Mouse (Mus musculus) heart, postnatal 36 days (tissue): ENCODE measurements at regions not wholly inside any gene's neighbourhood (a gene's known extent, or its start where the extent isn't known, plus 50 kb on each side); places are given as distances from the start of the nearest gene placed in this dataset.
A peak's percentile ranks its signal among the peaks of the same experiment; 100 is the strongest.

Experiments used
- DNase-seq, 2 experiments: peaks; one replicate each; pipeline ENCODE4 v3.0.0; 2021 to 2022
- intact Hi-C: fragments of 180-260 bp; cut with DNase I; formaldehyde crosslinking; loops from one replicate; pipeline ENCODE4 v1.15.1; 2025

DNA sequence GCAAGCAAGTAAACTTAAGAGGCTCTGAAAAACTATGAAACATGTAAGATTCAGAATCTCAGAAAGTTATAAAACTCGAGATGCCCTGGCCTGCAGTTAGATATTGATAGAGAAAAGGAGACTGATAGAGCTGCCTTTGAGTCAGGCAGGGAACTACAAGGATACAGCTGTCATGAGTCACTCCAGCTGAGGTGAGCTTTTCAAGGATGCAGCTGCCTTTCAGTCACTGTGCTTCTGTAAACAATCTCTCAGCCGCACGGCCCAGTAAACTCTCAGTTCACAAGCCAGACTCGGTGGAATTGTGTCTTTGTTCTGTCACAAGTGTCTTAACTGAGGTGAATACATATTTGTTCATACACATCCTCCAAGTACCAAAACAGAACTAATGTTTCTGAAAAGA, 334.9 kb upstream of the Rsrc1 start:
- DNase-seq = no peak
- intact Hi-C loops = no loop called here

DNA sequence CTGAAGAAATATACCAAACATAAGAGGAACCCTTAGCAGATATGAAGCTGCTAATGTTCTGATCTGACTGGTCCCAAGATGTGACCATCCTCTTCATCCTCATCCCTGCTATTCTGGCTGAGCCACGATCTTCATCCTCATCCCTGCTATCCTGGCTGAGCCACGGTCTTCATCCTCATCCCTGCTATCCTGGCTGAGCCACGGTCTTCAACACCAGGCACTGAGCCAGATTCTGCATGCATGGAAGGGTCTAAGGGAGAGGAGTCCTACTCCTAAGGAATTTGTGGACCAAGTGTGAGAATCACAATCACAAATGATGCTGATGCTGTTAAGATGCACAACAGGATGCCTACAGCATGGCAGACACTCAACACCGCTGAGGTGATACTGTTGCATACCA, 331.9 kb upstream of the Rsrc1 start:
- no peak for DNase-seq
- intact Hi-C loops = no loop called here

DNA sequence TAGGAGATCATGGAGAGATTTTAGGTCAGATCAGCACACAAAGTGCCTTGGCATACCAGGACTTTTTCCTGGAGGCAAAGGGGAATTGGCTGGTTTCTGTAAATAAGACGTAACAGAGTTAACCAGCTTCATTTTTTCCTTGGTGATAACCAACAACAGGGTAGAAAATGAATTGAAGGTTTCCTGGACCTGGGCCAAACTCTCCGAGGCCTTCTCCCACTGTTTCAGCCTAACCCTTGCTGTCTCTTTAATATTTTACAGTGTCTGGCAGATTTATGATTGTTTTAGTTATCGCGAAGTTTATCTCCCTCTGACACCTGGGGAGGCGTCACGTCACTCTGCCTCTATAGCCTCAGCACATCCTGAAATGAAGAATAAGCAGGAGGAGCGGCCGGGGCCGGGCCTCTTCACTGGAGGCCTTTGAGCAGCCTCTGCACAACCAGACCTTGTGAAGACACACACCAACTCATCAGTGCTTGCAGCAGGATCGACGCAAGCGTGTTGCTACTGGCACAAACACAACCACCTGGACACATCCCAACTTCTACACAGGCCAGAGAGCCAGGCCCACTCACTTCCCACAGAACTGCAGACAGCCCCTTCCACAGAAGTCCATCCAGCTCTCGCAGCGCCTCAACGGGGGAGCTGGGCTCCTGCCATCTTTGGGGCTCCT, 331.0 kb upstream of the Rsrc1 start:
- DNase-seq = peak; percentile 5
- intact Hi-C loops = no loop called here

DNA sequence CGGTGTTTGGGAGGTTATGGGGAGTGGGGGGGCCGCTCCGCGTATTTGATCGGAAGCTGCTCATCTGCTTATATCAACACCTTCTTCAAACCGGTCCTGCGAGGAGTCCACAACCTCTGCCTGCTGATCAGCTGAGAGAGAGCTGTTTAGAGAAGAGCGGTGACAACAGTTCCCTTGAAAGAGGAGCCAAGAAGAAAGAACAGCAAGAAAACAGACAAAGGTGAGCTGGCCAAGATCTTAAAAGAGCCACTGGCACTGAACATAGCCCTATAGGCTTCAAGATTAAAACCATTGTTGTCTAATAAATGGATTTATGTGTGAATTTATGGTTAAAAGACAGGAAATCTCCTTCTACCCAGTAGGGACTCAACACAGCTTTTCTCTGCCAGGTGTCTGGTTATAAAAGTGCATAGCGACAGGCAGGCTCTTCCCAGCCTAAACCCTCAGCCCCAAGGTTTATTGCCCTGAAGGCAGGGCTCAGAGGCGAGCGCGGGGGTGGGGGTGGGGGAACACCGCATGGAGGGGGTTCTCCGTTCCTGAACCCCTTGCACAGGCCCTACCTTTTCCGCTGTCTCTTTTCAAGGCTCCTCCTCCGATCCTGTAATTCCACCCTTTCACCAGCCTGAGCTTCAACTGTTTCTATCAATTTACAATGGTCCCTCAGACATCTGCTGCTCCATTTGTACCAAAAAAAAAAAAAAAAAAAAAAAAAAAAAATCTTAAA, 330.3 kb upstream of the Rsrc1 start:
- intact Hi-C loops = no loop called here

DNA sequence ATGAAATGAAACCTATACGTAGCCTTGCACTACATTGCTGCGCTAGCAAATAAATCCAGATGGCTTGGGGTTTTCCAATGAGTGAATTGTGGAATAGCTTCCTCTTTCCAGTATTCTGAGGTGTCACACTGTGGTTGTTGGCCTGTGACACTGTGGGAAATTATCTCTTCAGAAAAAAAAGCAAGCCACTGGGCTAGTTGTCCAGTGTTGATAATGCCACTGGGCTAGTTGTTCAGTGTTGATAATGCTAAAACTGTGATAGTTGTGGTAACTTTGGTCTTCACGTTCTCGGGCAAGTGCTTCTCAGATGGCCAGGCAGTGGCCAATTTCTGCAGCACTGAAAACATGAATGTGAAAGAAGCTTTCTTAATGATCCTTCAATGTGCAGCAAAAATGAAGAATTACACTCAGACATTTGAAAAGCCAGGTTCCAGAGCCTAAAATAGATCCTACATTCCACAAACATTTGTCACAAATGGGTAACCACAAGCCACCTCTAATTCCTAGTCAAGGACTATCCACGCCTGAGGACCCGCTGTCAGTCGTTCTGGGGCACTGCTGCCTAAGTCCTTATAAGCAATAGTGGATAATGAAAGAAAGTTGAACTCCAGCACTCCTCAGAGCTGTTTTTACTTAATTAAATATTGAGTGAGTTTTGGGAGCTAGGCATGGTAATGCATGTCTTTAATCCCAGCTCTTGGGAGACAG, 328.9 kb upstream of the Rsrc1 start:
- DNase-seq = no peak
- intact Hi-C loops = no loop called here

More for the DNA sequence above, 330.3 kb upstream of the Rsrc1 start:
- no peak for DNase-seq

DNA sequence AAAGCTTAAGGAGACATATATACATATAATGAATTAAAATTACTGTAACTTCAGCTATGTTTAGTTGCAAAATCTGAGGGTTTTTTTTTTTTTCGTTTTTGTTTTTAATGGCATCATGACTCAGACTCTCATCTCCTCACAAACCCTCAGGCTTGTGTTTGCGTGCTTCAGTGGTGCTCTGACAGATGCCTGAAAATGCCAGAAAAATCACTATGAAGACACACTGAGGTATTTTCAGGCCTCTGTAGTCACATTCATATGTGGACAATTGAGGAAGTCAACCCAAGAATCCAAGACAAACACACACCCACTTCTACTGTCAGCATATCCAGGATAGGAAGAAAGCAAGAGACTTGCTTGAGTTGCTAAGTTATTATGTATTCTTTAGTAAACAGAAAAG, 327.2 kb upstream of the Rsrc1 start:
- intact Hi-C loops = no loop called here
- no peak for DNase-seq

DNA sequence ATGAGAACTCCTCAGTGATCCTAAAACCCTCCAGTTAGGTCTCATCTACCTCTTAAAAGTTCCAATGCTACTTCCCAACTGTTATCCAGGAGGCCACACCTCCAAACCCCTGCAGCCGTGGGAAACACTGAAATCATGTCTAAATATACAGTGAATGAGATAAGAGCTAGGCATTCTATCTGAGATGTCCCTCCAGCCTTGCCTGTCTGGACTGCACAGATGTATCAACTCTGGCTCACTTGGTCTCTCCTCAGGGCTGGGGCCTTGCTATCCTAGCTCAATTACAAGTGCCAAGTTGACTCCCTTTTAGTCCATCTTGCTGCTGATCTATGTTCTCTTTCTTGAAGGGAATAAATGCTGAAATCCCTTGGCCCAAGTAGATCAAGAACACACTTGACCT, 326.3 kb upstream of the Rsrc1 start:
- DNase-seq = no peak

DNA sequence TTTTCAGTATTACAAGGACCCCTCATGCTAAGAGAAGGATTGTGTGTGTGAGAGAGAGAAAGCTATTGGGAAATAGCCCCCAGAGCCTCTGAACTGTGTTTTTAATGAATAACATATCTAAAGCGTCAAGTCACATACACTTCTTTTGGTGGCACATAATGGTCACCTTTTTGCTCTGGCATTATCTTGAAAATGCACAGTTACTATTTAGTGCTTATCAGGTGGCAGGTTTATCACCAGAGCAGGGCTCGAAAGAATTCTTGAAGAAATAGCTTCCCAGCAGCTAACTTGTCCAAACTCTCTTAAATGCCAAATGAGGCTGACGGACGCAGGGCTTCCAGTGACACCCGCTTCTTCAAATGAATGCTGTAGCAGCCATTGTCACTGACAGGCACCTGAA, 324.7 kb upstream of the Rsrc1 start:
- no peak for DNase-seq
- intact Hi-C loops = no loop called here

More for the DNA sequence above, 326.3 kb upstream of the Rsrc1 start:
- intact Hi-C loops = no loop called here

DNA sequence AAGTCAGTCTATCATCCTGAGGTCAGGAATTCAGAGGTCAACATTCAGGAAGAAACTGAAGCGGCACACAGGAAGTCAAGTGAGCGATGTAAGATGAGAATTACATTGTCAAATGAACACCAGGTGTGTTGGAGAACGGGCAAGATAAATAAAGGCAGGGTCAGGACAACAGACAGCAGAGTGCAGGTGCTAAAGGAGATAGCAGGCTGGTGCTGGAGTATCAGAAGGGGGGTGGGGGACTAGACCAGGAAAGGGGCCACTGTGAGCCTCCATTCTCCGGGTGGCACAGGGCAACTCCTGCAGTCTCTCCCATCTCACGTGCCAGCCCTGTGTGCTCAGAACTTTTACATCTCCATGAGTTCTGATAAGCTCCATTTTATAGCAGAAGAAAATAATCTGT, 320.6 kb upstream of the Rsrc1 start:
- DNase-seq = no peak

DNA sequence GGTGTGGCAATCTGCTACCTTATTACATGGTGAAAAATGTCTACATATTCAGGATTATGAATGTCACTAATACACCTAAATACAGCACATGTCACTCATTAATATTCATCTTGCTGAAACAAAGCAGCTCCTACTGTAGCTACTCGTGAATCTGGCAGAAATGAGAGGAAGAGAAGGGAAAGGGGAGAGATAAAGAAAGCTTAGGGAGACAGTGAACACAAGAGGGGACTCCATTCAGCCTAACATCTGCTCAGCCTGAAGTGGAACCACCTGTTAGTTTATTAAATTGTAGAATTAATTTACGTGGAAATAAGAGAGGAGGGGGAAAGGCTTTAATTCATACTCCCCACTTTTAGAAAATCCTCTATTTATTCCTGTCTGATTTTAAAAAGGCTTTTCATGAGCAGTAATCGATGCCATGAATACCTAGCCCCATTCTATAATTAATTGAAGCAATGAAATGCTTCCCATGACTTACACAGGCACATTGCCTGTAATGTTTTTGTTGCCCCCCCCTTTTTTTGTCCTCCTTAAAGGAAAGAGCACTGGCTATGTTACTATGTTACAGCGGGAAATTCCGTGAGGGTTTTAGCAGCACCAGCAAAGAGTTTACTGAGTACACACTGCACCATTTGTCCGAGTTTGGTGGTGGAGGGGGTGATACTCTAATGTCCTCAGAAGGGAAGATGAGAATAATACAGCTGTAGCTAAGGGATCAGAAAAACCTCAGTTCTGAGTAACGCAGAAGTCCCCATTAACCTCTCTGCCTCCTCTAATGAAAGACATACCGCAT, 319.2 kb upstream of the Rsrc1 start:
- DNase-seq = no peak
- intact Hi-C loops = no loop called here

More for the DNA sequence above, 320.6 kb upstream of the Rsrc1 start:
- intact Hi-C loops = no loop called here

DNA sequence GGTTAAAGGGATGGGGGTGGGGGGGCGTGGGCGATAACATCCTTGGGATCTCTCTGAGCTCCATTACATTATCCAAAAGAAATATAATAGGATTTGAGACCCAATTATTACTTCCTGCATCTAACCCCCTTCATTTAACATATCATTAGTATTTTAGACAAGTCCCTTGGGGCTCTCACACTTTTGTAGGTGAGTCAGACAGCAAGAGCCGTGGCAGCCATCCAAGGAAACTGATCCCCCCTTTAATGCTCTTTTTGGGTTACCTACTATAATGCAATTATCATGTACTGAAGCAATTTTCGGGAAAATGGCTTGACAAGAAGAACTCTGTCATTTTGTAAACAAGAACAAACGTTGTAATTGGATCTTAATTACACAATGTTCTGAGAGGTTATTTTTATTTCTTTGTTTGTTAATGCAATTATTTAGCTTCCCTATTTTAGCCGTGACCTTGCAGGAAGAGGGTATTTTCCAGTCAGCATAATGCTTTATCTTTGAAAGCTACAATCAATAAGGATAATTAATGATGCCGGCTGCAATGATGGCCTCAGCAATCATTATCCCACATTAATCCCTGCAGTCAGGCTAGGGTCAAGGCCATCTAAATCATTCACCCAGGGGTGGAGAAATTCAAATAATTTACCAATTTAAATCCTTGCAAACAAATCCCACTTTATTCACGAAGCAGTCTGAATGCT, 297.5 kb upstream of the Rsrc1 start:
- DNase-seq = no peak
- intact Hi-C loops = no loop called here

DNA sequence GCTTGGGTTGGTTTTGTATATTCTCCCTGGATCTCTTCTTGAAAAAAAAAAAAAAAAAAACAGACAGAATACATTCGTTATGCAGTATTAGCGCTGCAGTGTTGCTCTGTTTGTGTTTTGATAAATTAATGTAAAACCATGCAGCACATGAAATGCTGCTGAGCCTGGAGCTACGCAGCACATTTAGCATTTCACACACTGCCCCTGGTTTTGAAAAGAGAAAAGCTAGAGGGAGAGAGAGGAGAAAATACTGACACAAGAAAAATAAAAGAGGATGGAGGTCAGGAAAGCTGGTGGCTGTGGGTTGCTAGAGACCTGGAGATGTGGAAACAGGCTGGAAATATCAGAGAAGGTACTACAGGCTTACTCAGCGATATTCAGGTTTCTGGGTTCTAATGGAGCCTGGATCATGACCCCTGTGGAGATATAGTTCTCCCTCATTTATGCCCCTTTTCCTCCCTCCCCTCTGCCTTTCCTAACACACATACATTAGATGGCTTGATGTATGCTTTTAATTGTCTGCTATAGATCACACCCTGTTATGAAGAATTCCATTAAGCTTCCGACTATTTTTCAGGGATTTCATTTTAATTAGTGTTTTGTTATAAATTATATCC, 296.8 kb upstream of the Rsrc1 start:
- intact Hi-C loops = no loop called here
- no peak for DNase-seq

DNA sequence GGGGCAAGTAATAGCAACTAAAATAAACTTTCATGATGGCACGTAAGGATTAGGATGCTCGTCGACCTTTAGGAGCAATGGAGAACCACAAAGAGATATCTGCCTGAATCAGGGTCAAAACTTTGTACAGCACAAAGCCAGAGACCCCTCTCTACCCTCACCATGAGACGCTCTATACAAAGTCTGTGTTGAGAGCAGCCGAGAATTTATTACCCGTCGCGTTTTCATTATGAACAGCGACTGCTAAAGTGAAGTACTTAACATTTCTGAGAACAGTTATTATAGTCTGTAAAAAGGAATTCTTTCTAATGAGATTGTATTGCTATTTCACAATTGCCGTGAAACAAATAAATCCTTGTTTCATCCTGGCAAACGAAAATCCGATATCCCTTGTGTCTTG, 296.1 kb upstream of the Rsrc1 start:
- DNase-seq = no peak
- intact Hi-C loops = no loop called here

DNA sequence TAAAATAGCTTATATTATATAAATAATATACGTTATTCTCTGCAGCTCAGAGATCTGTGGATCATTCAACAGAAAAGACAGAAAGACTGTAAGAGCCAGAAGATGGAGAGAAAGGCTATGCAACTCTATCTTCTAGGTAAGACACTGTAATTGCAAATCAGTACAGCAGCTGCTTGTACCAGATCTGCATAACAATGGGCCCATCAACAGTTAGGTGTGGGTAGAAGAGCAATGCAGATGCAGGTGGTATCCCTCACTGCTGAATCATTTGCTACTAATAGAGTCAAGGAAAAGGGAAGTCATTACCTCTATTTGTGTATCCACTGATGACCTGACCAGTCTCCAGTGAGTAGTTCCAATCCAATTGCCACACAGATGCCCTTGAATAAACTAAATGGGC, 294.1 kb upstream of the Rsrc1 start:
- no peak for DNase-seq
- intact Hi-C loops = no loop called here

DNA sequence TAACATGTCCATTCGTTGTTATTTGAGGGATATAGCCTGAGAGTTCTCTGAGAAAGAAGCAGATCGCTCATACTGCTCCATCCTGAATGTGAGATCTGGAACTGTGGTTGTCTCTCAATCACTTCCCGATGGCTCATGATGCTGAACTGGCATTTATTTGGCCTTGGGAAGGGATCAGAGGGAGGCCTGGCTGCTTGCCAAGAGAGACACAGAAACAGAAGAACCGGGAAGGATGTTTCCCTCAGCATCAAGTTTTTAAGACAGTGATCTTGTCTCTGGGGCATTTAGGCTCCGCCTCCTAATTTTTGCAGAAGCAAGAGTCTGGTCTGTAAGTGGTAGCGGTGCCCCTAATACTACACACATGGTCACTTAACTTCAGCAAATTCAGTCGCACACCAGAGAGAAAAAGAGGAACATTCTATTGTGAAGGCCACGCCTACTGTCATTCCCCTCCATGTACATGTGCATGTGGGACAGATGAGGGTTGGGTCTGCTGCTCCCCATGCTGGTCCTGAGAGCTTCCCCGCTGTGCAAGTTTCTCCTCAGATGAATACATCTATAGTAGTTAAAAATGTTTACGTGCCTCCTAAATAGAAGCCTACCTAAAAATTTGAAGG, 290.2 kb upstream of the Rsrc1 start:
- intact Hi-C loops = no loop called here
- no peak for DNase-seq

DNA sequence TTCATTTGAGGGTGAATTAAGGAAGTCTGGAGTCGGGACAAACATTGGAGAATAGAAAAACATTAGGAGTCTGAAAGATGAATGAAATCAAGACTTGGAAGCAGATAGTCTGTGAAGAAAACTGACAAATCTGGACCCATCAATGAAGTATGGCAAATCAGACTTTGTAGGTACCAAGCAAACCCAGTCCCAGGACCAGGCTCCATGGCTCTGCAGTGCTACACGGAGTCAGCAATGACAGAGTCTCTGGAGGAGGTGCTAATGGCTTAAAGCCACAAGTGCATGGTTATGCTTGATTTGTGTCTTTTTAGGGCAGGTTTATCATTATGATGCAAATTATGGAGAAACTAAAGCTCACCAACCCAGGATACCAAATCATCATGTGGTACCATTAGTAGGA, 286.1 kb upstream of the Rsrc1 start:
- no peak for DNase-seq
- intact Hi-C loops = no loop called here

DNA sequence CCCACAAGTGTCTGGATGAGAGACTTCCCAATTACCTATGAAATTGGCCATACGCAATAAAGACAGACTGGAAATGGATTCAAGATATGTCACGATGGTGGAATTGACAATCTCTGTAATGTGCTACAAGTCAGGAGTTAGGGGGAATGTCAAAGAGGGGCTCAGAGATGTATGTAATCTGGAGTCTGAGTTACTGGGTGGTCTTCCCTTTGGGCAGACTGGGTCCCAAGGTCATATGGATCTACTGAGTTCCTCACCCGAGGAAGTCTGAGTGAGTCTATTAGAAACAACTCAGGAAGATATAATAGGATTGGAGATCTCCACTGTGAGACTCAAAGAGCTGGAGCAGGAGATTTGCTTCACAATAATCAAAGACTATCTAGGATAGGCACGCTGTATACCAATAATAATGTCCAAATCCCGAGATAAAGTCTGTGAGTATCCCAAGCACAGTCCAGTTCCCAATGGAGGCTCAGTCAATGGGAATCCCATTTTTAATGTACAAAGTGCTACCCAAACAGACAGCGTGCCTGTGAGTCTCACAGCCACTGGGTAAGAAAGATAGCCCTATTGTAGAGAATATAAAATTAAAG, 285.4 kb upstream of the Rsrc1 start:
- intact Hi-C loops = no loop called here
- DNase-seq = no peak

DNA sequence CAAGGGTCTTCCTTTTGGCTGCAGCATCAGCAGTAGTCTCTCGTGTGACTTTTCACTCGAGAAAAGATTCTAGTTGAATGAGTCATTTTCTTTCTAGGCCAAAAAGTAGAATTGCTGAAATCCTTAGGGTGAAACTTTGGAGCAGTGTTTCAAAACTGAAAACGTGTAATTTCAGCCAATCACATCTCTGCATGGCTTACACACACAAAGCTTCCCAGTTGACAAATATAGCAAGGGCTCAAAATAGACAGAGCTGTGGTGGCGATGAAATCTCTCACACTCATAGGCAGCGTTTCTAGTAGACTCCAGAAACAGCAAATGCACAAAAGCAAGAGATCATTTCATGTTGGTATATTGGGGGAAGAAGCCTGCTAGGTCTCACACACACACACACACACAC, 283.1 kb upstream of the Rsrc1 start:
- no peak for DNase-seq
- intact Hi-C loops = no loop called here

DNA sequence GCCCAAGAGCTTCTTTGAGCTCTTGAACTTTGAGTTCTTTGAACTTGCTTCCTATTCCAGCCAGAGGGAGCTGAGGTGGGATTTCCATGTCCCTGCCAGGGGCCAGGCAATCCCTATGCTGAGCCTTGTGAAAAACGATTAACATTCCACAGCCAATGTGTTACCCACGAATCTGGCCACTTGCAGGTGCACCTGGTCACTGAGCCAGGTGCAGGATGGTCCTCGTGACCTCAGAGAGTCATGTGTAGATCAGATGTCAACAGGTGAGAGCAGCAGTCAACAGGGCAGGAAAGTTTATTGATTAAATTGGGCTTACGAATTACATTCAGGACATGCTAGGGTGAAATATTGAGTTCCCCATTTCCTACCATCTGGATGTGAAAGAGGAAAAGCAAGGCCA, 275.4 kb upstream of the Rsrc1 start:
- DNase-seq = no peak
- intact Hi-C loops = no loop called here
